In genomic region chr4:69892829-69893175, GRCm38 (mm10) we compare ENCODE assay signal across 21 mouse cellular contexts.
DNase-seq lines count a peak whose midpoint lies in the region; ATAC-seq and TF ChIP-seq lines count a peak whose summit lies in the region.
"Had no signal": no experiment of that assay in that cellular context is flagged by ENCODE, and none has a peak within 500 bp of the region (broad histone marks: within the 10 kb centered on the region; RNA-seq: fewer than 3 reads in every experiment).

No protein-coding gene starts in this region.

- H3K4me2 ChIP-seq in liver, embryonic 12.5 days, result no peak overlapping the region
- H3K4me2 ChIP-seq in intestine, embryonic 16.5 days (ENCODE audit: low read depth, low read length), result no peak overlapping the region
- H3K4me2 ChIP-seq: embryonic facial prominence, embryonic 13.5 days; embryonic facial prominence, embryonic 15.5 days; forebrain, embryonic 12.5 days had no signal

- no peaks in the 10 kb centered on the region for H3K27me3 ChIP-seq in liver, embryonic 12.5 days (replicated peaks)
- no peaks in the 10 kb centered on the region for H3K27me3 ChIP-seq in intestine, embryonic 16.5 days (replicated peaks; ENCODE audit: control insufficient read depth, insufficient read depth, low read length)
- H3K27me3 ChIP-seq: embryonic facial prominence, embryonic 13.5 days; embryonic facial prominence, embryonic 15.5 days; forebrain, embryonic 12.5 days had no signal

- ATAC-seq in liver, embryonic 12.5 days, result no peak
- no peak for ATAC-seq in intestine, embryonic 16.5 days
- ATAC-seq: activated CD4-positive, CD25-positive, alpha-beta regulatory T cell, adult 4 months; forebrain, embryonic 16.5 days had no signal

- H3K9me3 ChIP-seq in ES-E14 (ENCODE audit: control insufficient read depth, insufficient read depth, low read depth, low read length), result no peaks in the 10 kb centered on the region
- H3K9me3 ChIP-seq in liver, embryonic 12.5 days (replicated peaks), result no peaks in the 10 kb centered on the region
- H3K9me3 ChIP-seq in intestine, embryonic 16.5 days (ENCODE audit: control insufficient read depth, low read length), result no peaks in the 10 kb centered on the region
- H3K9me3 ChIP-seq: embryonic facial prominence, embryonic 13.5 days; embryonic facial prominence, embryonic 15.5 days; forebrain, embryonic 10.5 days; forebrain, embryonic 12.5 days had no signal

- DNase-seq in ES-CJ7 (ENCODE audit: low read depth, low spot score) (peak; percentile 90), ES-E14 (ENCODE audit: low read depth, low spot score) (peak; percentile 36), WW6 (ENCODE audit: low read depth, low spot score) (peak; percentile 7)
- DNase-seq in kidney, postnatal 36 days, result no peak
- DNase-seq: adrenal gland, adult 8-10 months; adrenal gland, postnatal 14 days; cerebellum, adult 11 months; cerebellum, adult 18-20 months; cerebellum, adult 8-10 months; cerebellum, adult 9-11 months; cerebellum, postnatal 14 days; cerebellum, postnatal 36 days had no signal

- no peaks in the 10 kb centered on the region for H3K4me1 ChIP-seq in ES-E14 (ENCODE audit: control insufficient read depth in 2 of 2, insufficient read depth in 2 of 2, low read length in 2 of 2, poor library complexity in 1 of 2)
- no peaks in the 10 kb centered on the region for H3K4me1 ChIP-seq in liver, embryonic 12.5 days
- H3K4me1 ChIP-seq in intestine, embryonic 16.5 days (ENCODE audit: control insufficient read depth, insufficient read depth, low read length), result no peaks in the 10 kb centered on the region
- H3K4me1 ChIP-seq: embryonic facial prominence, embryonic 13.5 days; embryonic facial prominence, embryonic 15.5 days had no signal

- H3K9ac ChIP-seq in ES-E14 (ENCODE audit: insufficient read depth, low read depth, low read length, poor library complexity, severe bottlenecking), result no peak overlapping the region
- no peak overlapping the region for H3K9ac ChIP-seq in liver, embryonic 12.5 days
- no peak overlapping the region for H3K9ac ChIP-seq in intestine, embryonic 16.5 days (ENCODE audit: low read depth, low read length)
- H3K9ac ChIP-seq: embryonic facial prominence, embryonic 13.5 days; embryonic facial prominence, embryonic 15.5 days; forebrain, embryonic 12.5 days had no signal

- no peak overlapping the region for H3K27ac ChIP-seq in ES-E14 (ENCODE audit: insufficient read depth, low read depth, low read length, poor library complexity, severe bottlenecking)
- H3K27ac ChIP-seq in liver, embryonic 12.5 days, result no peak overlapping the region
- no peak overlapping the region for H3K27ac ChIP-seq in intestine, embryonic 16.5 days (ENCODE audit: low read length)
- H3K27ac ChIP-seq: embryonic facial prominence, embryonic 13.5 days; embryonic facial prominence, embryonic 15.5 days; forebrain, embryonic 10.5 days; forebrain, embryonic 12.5 days had no signal

- H3K4me3 ChIP-seq in ES-E14 (ENCODE audit: insufficient read depth in 1 of 2, low read depth in 1 of 2, low read length in 2 of 2, poor library complexity in 1 of 2, severe bottlenecking in 1 of 2), result no peak overlapping the region
- no peak overlapping the region for H3K4me3 ChIP-seq in liver, embryonic 12.5 days
- no peak overlapping the region for H3K4me3 ChIP-seq in intestine, embryonic 16.5 days (ENCODE audit: low read length)
- H3K4me3 ChIP-seq: embryonic facial prominence, embryonic 13.5 days; embryonic facial prominence, embryonic 15.5 days; erythroblast, embryonic 14.5 days; forebrain, embryonic 10.5 days; forebrain, embryonic 12.5 days had no signal

- in situ Hi-C loops in ES-E14 (cut with MboI; ENCODE audit: low sequenced_read_pairs in 2 of 2, unreplicated experiment in 2 of 2), result no loop called here

- H3K36me3 ChIP-seq in ES-E14 (ENCODE audit: control insufficient read depth, insufficient read depth, low read length, poor library complexity, severe bottlenecking), result no peaks in the 10 kb centered on the region
- H3K36me3 ChIP-seq in liver, embryonic 12.5 days, result no peaks in the 10 kb centered on the region
- H3K36me3 ChIP-seq in intestine, embryonic 16.5 days (ENCODE audit: control insufficient read depth, insufficient read depth, low read length), result no peaks in the 10 kb centered on the region
- H3K36me3 ChIP-seq: embryonic facial prominence, embryonic 13.5 days; embryonic facial prominence, embryonic 15.5 days; forebrain, embryonic 10.5 days; forebrain, embryonic 12.5 days had no signal

TF ChIP-seq in ES-E14, 5 proteins besides CTCF, POLR2A, EP300 and RAD21:
- TF ChIP-seq MAFK (IDR thresholded peaks at IDR 0.05; ENCODE audit: insufficient read depth, low read depth, low read length) (no peak), CHD2 (IDR thresholded peaks at IDR 0.05; ENCODE audit: low read depth, low read length) (peak; percentile 58; the same call in 1 of the 2 replicates)
TF ChIP-seq in ES-E14: peak in this region for 1.

Comparison
In these comparisons a context has a peak if more than half of its experiments do, and no peak if none do; other contexts are left out.
1. DNase-seq: peak in ES-CJ7 (single experiment), ES-E14 (single experiment) and WW6 (single experiment); none in kidney, postnatal 36 days (0 of 2).